Mouse (Mus musculus) limb, embryonic 15.5 days (tissue): ENCODE results near the gene Snx9. TPM values are rescaled to one million over a fixed set of nuclear protein-coding genes. Genes with fewer than 3 reads are reported as not detected.

Experiments used
- ATAC-seq: fragments of 200-750 bp; cut with Nextera tagmentation; 2 replicates; pipeline ENCODE4 v1.8.0; 2017; ENCODE audit warnings: low read depth, moderate TSS enrichment; ENCODE audit not compliant: insufficient number of reproducible peaks, low FRiP score, low TSS enrichment
- H3K27ac ChIP-seq: fragments of 300-500 bp; sonication (generic); 2 replicates; pipeline ENCODE4 v1.5.1; 2015; ENCODE audit warnings: moderate library complexity, mild to moderate bottlenecking, inconsistent platforms
- H3K27me3 ChIP-seq: fragments of 300-500 bp; sonication (generic); 2 replicates; pipeline ENCODE4 v1.6.1; 2015; ENCODE audit warnings: inconsistent platforms
- H3K36me3 ChIP-seq: fragments of 300-500 bp; sonication (generic); 2 replicates; pipeline ENCODE4 v1.6.1; 2015; ENCODE audit warnings: inconsistent platforms
- H3K4me1 ChIP-seq: fragments of 300-500 bp; sonication (generic); 2 replicates; pipeline ENCODE4 v1.6.1; 2015; ENCODE audit warnings: inconsistent platforms
- H3K4me2 ChIP-seq: fragments of 300-500 bp; sonication (generic); 2 replicates; pipeline ENCODE4 v1.6.1; 2015; ENCODE audit warnings: mild to moderate bottlenecking, inconsistent platforms
- H3K4me3 ChIP-seq: fragments of 300-500 bp; sonication (generic); 2 replicates; pipeline ENCODE4 v1.5.1; 2015; ENCODE audit warnings: mild to moderate bottlenecking, inconsistent platforms
- H3K9ac ChIP-seq: fragments of 300-500 bp; sonication (generic); 2 replicates; pipeline ENCODE4 v1.6.1; 2015; ENCODE audit warnings: inconsistent platforms
- H3K9me3 ChIP-seq: fragments of 300-500 bp; sonication (generic); 2 replicates; pipeline ENCODE4 v1.6.1; 2016; ENCODE audit warnings: inconsistent platforms
- WGBS: fragments of 180-500 bp; shearing (Covaris S2); methylation state at CpG from one replicate; pipeline ENCODE4 v1.1.7; 2015; 5-methylcytosine and 5-hydroxymethylcytosine counted together
- polyA plus RNA-seq: library from polyadenylated mRNA; unstranded; fragments of >200 nt; fragmentation: Nextera tagmentation; extraction: Ambion mirVana; gene quantifications from 2 replicates; pipeline ENCODE4 v1.2.1, GENCODE M21; 2015

Gene Snx9
- polyA plus RNA-seq, 1 experiment from 2014 or later = 34.9 TPM

- peaks cover 9% of the 10 kb centered on the region; the same call in 1 of the 2 replicates for H3K4me1 ChIP-seq
- no peaks in the 10 kb centered on the region for H3K27me3 ChIP-seq
- no peaks in the 10 kb centered on the region for H3K9me3 ChIP-seq
- H3K4me2 ChIP-seq = no peak overlapping the region
- peaks cover 22% of the 10 kb centered on the region for H3K36me3 ChIP-seq
- ATAC-seq = no peak
- H3K27ac ChIP-seq = no peak overlapping the region
- H3K4me3 ChIP-seq = no peak overlapping the region
- WGBS = 79% methylated on average over 9 of the region's 9 CpGs
- H3K9ac ChIP-seq = no peak overlapping the region
Measured at GRCm38 (mm10) chr17:5891933-5892683, 51.0 kb downstream of the Snx9 start.

DNA sequence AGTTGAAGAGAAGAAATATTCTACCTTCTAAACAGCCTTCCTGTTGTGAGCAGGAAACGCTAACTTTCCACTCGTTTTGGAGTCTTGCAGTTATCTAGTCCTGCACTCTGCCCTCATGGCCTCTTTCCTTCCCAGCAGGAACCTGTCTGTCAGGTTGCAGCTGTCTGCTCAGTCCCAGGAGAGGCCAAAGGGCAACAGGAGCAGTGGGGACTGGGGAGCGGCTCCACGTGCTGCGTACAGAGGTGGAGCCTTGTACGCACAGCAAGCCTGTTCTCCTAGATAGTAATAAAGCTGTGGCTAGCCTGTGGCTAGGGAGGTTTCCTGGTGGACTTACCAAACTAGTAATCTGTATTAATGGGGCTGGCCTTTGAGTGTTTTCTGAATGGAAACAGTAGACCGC lies 52.0 kb downstream of the Snx9 start:
- ATAC-seq = no peak
- H3K4me2 ChIP-seq = no peak overlapping the region
- peaks cover 22% of the 10 kb centered on the region for H3K36me3 ChIP-seq
- no peak overlapping the region for H3K9ac ChIP-seq
- peak overlapping the region; percentile 59; the same call in 1 of the 2 replicates for H3K27ac ChIP-seq
- no peaks in the 10 kb centered on the region for H3K9me3 ChIP-seq
- WGBS = 26% methylated on average over 7 of the region's 7 CpGs
- peaks cover 7% of the 10 kb centered on the region; the same call in 1 of the 2 replicates for H3K4me1 ChIP-seq
- H3K27me3 ChIP-seq = no peaks in the 10 kb centered on the region
- H3K4me3 ChIP-seq = no peak overlapping the region

GRCm38 (mm10) chr17:5893574-5894148 lies 52.5 kb downstream of the Snx9 start:
- no peak overlapping the region for H3K9ac ChIP-seq

DNA sequence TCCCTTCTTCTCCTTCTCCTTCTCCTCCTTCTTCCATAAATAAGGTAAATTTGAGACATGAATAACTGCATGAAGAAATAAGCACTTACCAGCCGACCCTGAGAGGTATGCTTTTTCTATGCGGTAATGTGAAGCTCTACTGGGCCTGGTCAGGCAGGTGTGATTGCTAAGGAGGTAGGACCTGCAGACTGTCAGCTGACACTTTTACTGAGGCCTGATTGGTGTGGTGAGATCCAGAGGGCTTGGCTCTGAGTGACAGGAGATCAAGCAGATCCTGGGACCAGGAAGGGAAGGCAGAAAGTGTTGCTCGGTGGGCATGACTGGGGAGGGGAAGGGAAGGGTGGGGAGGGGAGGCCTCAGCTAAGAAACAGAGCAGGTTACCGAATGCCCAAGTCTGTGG lies 54.9 kb downstream of the Snx9 start:
- 43% methylated on average over 4 of the region's 4 CpGs for WGBS
- Histone ChIP-seq H3K4me3 (no peak overlapping the region), H3K36me3 (peaks cover 25% of the 10 kb centered on the region), H3K9ac (no peak overlapping the region), H3K4me2 (no peak overlapping the region), H3K27me3 (no peaks in the 10 kb centered on the region), H3K9me3 (no peaks in the 10 kb centered on the region), H3K27ac (no peak overlapping the region), H3K4me1 (peaks cover 10% of the 10 kb centered on the region; the same call in 1 of the 2 replicates)
- ATAC-seq = no peak

More at GRCm38 (mm10) chr17:5893574-5894148, 52.5 kb downstream of the Snx9 start:
- no peaks in the 10 kb centered on the region for H3K9me3 ChIP-seq
- 66% methylated on average over 7 of the region's 7 CpGs for WGBS
- H3K4me2 ChIP-seq = no peak overlapping the region
- H3K27ac ChIP-seq = peak overlapping the region; percentile 59; the same call in 1 of the 2 replicates
- ATAC-seq = no peak
- no peak overlapping the region for H3K4me3 ChIP-seq
- H3K27me3 ChIP-seq = no peaks in the 10 kb centered on the region
- H3K4me1 ChIP-seq = peaks cover 10% of the 10 kb centered on the region; the same call in 1 of the 2 replicates
- H3K36me3 ChIP-seq = peaks cover 22% of the 10 kb centered on the region

GRCm38 (mm10) chr17:5896607-5897006 lies 55.5 kb downstream of the Snx9 start:
- 80% methylated on average over 7 of the region's 7 CpGs for WGBS
- H3K27me3 ChIP-seq = no peaks in the 10 kb centered on the region
- no peak overlapping the region for H3K4me3 ChIP-seq

GRCm38 (mm10) chr17:5897326-5898200 lies 56.4 kb downstream of the Snx9 start:
- WGBS = 85% methylated on average over 17 of the region's 17 CpGs
- Histone ChIP-seq H3K27ac (no peak overlapping the region), H3K27me3 (no peaks in the 10 kb centered on the region), H3K4me1 (peaks cover 10% of the 10 kb centered on the region; the same call in 1 of the 2 replicates), H3K36me3 (peaks cover 33% of the 10 kb centered on the region), H3K9me3 (no peaks in the 10 kb centered on the region), H3K4me2 (no peak overlapping the region), H3K4me3 (no peak overlapping the region), H3K9ac (no peak overlapping the region)
- no peak for ATAC-seq

More at GRCm38 (mm10) chr17:5896607-5897006, 55.5 kb downstream of the Snx9 start:
- H3K9ac ChIP-seq = no peak overlapping the region
- H3K4me2 ChIP-seq = no peak overlapping the region
- no peaks in the 10 kb centered on the region for H3K9me3 ChIP-seq
- H3K27ac ChIP-seq = no peak overlapping the region
- H3K36me3 ChIP-seq = peaks cover 24% of the 10 kb centered on the region
- no peak for ATAC-seq
- H3K4me1 ChIP-seq = peaks cover 10% of the 10 kb centered on the region; the same call in 1 of the 2 replicates

DNA sequence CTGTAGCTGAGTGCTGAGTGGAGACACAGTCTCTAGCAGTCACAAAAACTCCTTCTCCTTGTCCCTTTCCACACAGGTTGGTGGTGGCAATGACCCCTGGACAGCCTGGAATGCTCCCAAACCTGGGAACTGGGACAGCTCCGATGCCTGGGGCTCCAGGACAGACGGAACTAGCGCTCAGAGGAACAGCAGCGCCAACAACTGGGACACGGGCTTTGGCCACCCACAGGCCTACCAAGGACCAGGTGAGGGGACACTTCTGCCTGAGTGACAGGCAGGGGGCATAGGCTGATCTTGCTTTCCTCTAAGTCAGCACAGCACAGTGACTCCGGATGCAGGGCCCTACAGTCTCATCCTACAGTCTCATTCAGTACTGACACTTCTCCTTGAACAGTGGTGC lies 58.1 kb downstream of the Snx9 start:
- no peak overlapping the region for H3K4me2 ChIP-seq
- H3K4me3 ChIP-seq = no peak overlapping the region
- 0 out of 2 replicates have a peak, but pooled peaks cover 3% of the 10 kb centered on the region for H3K4me1 ChIP-seq
- ATAC-seq = no peak
- H3K27me3 ChIP-seq = no peaks in the 10 kb centered on the region
- no peak overlapping the region for H3K9ac ChIP-seq
- WGBS = 89% methylated on average over 6 of the region's 6 CpGs
- no peak overlapping the region for H3K27ac ChIP-seq
- peaks cover 40% of the 10 kb centered on the region for H3K36me3 ChIP-seq
- H3K9me3 ChIP-seq = no peaks in the 10 kb centered on the region

DNA sequence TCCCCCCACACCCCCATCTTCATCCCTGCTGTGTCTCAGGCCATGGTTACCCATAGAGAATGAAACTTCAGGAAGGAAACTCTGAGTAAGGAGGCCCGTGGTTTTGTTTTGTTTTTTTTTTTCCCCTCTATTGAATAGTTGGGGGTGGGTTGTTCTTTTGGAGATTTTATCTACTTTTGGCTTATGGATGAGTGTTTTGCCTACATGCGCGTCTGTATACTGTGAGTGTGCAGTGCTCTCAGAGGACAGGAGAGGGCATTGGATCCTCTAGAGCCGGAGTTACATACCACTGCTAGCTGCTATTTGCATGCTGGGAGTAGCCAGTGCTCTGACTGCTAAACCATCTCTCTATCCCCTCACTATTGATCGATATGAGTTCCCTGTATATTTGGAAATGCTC lies 60.3 kb downstream of the Snx9 start:
- no peak overlapping the region for H3K9ac ChIP-seq
- 79% methylated on average over 5 of the region's 5 CpGs for WGBS
- H3K4me3 ChIP-seq = no peak overlapping the region
- H3K4me2 ChIP-seq = no peak overlapping the region
- H3K4me1 ChIP-seq = 0 out of 2 replicates have a peak, but pooled peaks cover 3% of the 10 kb centered on the region
- H3K36me3 ChIP-seq = peaks cover 57% of the 10 kb centered on the region
- ATAC-seq = no peak
- no peak overlapping the region for H3K27ac ChIP-seq
- H3K27me3 ChIP-seq = no peaks in the 10 kb centered on the region
- no peaks in the 10 kb centered on the region for H3K9me3 ChIP-seq

- peaks cover 76% of the 10 kb centered on the region for H3K36me3 ChIP-seq
- H3K27ac ChIP-seq = no peak overlapping the region
- ATAC-seq = no peak
- H3K9me3 ChIP-seq = no peaks in the 10 kb centered on the region
- H3K4me2 ChIP-seq = no peak overlapping the region
- H3K27me3 ChIP-seq = no peaks in the 10 kb centered on the region
- H3K4me1 ChIP-seq = no peaks in the 10 kb centered on the region
- H3K9ac ChIP-seq = no peak overlapping the region
- H3K4me3 ChIP-seq = no peak overlapping the region
- 65% methylated on average over 6 of the region's 6 CpGs for WGBS
Measured at GRCm38 (mm10) chr17:5903630-5904301, 62.6 kb downstream of the Snx9 start.

GRCm38 (mm10) chr17:5909681-5910080 lies 68.6 kb downstream of the Snx9 start:
- ATAC-seq = no peak
- Histone ChIP-seq H3K9me3 (no peaks in the 10 kb centered on the region), H3K9ac (no peak overlapping the region), H3K27me3 (no peaks in the 10 kb centered on the region), H3K4me2 (no peak overlapping the region), H3K4me1 (peaks cover 3% of the 10 kb centered on the region; the same call in 1 of the 2 replicates), H3K4me3 (no peak overlapping the region), H3K36me3 (peaks cover 47% of the 10 kb centered on the region), H3K27ac (no peak overlapping the region)
- WGBS = 96% methylated on average over 4 of the region's 4 CpGs

- H3K27ac ChIP-seq = peak overlapping the region; percentile 76
Measured at GRCm38 (mm10) chr17:5911591-5911990, 70.5 kb downstream of the Snx9 start.

More at GRCm38 (mm10) chr17:5911591-5911990, 70.5 kb downstream of the Snx9 start:
- H3K36me3 ChIP-seq = peaks cover 42% of the 10 kb centered on the region
- no peak overlapping the region for H3K4me3 ChIP-seq
- no peaks in the 10 kb centered on the region for H3K27me3 ChIP-seq
- WGBS = 52% methylated on average over 12 of the region's 12 CpGs
- peak; percentile 73 for ATAC-seq
- no peak overlapping the region for H3K4me2 ChIP-seq
- no peak overlapping the region for H3K9ac ChIP-seq
- peaks cover 3% of the 10 kb centered on the region; the same call in 1 of the 2 replicates for H3K4me1 ChIP-seq
- no peaks in the 10 kb centered on the region for H3K9me3 ChIP-seq
